Mouse (Mus musculus) embryonic fibroblast, embryonic 13.5 days (primary cell): Measurements from ENCODE around the gene Tanc1. TPM values are rescaled to one million over a fixed set of nuclear protein-coding genes. Genes with fewer than 3 reads are reported as not detected.

ENCODE experiments used
- H3K27ac ChIP-seq: 2 replicates; pipeline ENCODE4 v1.5.1; 2012; ENCODE audit warnings: low read length, control low read depth, inconsistent platforms; ENCODE audit not compliant: insufficient read depth
- H3K4me1 ChIP-seq: 2 replicates; pipeline ENCODE4 v1.6.1; 2011; ENCODE audit warnings: low read length; ENCODE audit not compliant: control insufficient read depth, insufficient read depth
- H3K4me3 ChIP-seq: 2 replicates; pipeline ENCODE4 v1.5.1; 2011; ENCODE audit warnings: mild to moderate bottlenecking, control low read depth, low read length; ENCODE audit not compliant: insufficient read depth
- CTCF ChIP-seq: IDR thresholded peaks from 2 replicates; pipeline ENCODE4 v1.5.1; 2011; ENCODE audit warnings: mild to moderate bottlenecking, control low read depth, low read length, moderate library complexity, borderline replicate concordance; ENCODE audit not compliant: insufficient read depth
- POLR2A ChIP-seq: IDR thresholded peaks from 2 replicates; pipeline ENCODE4 v1.6.1; 2011; ENCODE audit warnings: low read depth, mild to moderate bottlenecking, control low read depth, low read length, moderate library complexity
- polyA plus RNA-seq: library from polyadenylated mRNA; stranded (reverse); fragments of >200 nt; gene quantifications from 2 replicates; pipeline ENCODE4 v1.2.4, GENCODE M21; 2011; ENCODE audit warnings: low read depth; ENCODE audit not compliant: missing spikeins, insufficient read length

The Tanc1 gene
- polyA plus RNA-seq, 1 experiment, result 66.1 TPM

- Histone ChIP-seq H3K4me3 (no peak overlapping the region), H3K4me1 (peaks cover 42% of the 10 kb centered on the region), H3K27ac (no peak overlapping the region)
- no peak for TF ChIP-seq POLR2A
- no peak for TF ChIP-seq CTCF
These were observed 15.7 kb downstream of the Tanc1 start for GRCm38 (mm10) chr2:59627502-59627901.

- Histone ChIP-seq H3K4me3 (no peak overlapping the region), H3K4me1 (peaks cover 42% of the 10 kb centered on the region), H3K27ac (peak overlapping the region; percentile 34)
- TF ChIP-seq CTCF (no peak), POLR2A (no peak)
These were observed 16.4 kb downstream of the Tanc1 start for GRCm38 (mm10) chr2:59628057-59628901.

GRCm38 (mm10) chr2:59629829-59630228 lies 18.0 kb downstream of the Tanc1 start:
- no peak overlapping the region for H3K4me3 ChIP-seq
- peak overlapping the region; percentile 59; the same call in 1 of the 2 replicates for H3K27ac ChIP-seq
- no peak for TF ChIP-seq CTCF
- no peak for TF ChIP-seq POLR2A
- H3K4me1 ChIP-seq, result peaks cover 47% of the 10 kb centered on the region

GRCm38 (mm10) chr2:59631406-59631805 lies 19.6 kb downstream of the Tanc1 start:
- H3K4me3 ChIP-seq, result no peak overlapping the region
- H3K4me1 ChIP-seq, result peaks cover 46% of the 10 kb centered on the region
- H3K27ac ChIP-seq, result no peak overlapping the region
- TF ChIP-seq CTCF, result no peak
- TF ChIP-seq POLR2A, result no peak

- Histone ChIP-seq H3K4me1 (peaks cover 24% of the 10 kb centered on the region), H3K27ac (no peak overlapping the region; the same call in 1 of the 2 replicates), H3K4me3 (no peak overlapping the region)
- no peak for TF ChIP-seq CTCF
- no peak for TF ChIP-seq POLR2A
These were observed 22.1 kb downstream of the Tanc1 start for GRCm38 (mm10) chr2:59633761-59634430.

- no peak for TF ChIP-seq CTCF
- no peak for TF ChIP-seq POLR2A
- Histone ChIP-seq H3K4me1 (peaks cover 5% of the 10 kb centered on the region), H3K27ac (no peak overlapping the region), H3K4me3 (no peak overlapping the region)
These were observed 25.4 kb downstream of the Tanc1 start for GRCm38 (mm10) chr2:59637040-59637785.

GRCm38 (mm10) chr2:59642722-59643121 lies 30.9 kb downstream of the Tanc1 start:
- TF ChIP-seq CTCF, result no peak
- no peak for TF ChIP-seq POLR2A
- H3K27ac ChIP-seq, result no peak overlapping the region
- H3K4me1 ChIP-seq, result peaks cover 10% of the 10 kb centered on the region
- no peak overlapping the region for H3K4me3 ChIP-seq

GRCm38 (mm10) chr2:59644816-59645215 lies 33.0 kb downstream of the Tanc1 start:
- Histone ChIP-seq H3K4me1 (peaks cover 13% of the 10 kb centered on the region), H3K4me3 (no peak overlapping the region), H3K27ac (no peak overlapping the region)
- TF ChIP-seq CTCF (no peak), POLR2A (no peak)

- H3K27ac ChIP-seq, result no peak overlapping the region
- H3K4me1 ChIP-seq, result peaks cover 16% of the 10 kb centered on the region
- no peak for TF ChIP-seq POLR2A
- no peak for TF ChIP-seq CTCF
- H3K4me3 ChIP-seq, result no peak overlapping the region
These were observed 33.7 kb downstream of the Tanc1 start for GRCm38 (mm10) chr2:59645515-59645914.
